23 mouse cellular contexts compared by ENCODE assay signal in the genomic region with DNA sequence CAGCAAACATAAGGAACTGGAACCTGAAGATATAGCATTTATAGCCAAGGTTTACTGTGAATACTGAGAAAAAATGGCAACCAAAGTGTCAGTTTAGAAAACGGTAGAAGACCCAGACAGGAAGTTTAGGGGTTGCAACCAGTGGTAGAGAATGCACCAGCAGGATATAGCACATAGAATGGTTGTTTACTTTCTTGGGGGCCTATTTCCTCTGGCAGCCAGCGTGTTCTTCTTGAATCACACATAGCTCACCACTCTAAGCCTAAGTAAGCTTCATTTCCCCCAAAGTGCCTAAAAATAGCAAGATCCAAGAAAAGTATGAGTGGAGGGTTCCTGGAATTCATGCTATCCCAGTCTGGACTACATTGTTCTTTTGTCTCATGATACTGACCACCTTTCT. TPM values are rescaled to one million over a fixed set of nuclear protein-coding genes. Genes with fewer than 3 reads are reported as not detected.
DNase-seq lines count a peak whose midpoint lies in the region; ATAC-seq lines count a peak whose summit lies in the region.
"Had no signal": no experiment of that assay in that cellular context is flagged by ENCODE, and none has a peak within 500 bp of the region (broad histone marks: within the 10 kb centered on the region; RNA-seq: fewer than 3 reads in every experiment).

No protein-coding gene starts in this region.

- H3K4me1 ChIP-seq in heart, embryonic 12.5 days (replicated peaks): peaks cover 7% of the 10 kb centered on the region; the same call in 1 of the 2 replicates
- no peaks in the 10 kb centered on the region for H3K4me1 ChIP-seq in heart, embryonic 16.5 days (ENCODE audit: control insufficient read depth, insufficient read depth, low read length)
- peaks cover 5% of the 10 kb centered on the region; the same call in 1 of the 2 replicates for H3K4me1 ChIP-seq in lung, embryonic 16.5 days (replicated peaks; ENCODE audit: control insufficient read depth, insufficient read depth, low read length)
- H3K4me1 ChIP-seq: forebrain, embryonic 10.5 days; forebrain, embryonic 13.5 days; hindbrain, embryonic 12.5 days; hindbrain, embryonic 15.5 days had no signal

- 37% methylated on average over 2 of the region's 2 CpGs for WGBS in heart, embryonic 12.5 days
- WGBS in heart, embryonic 16.5 days: 40% methylated on average over 2 of the region's 2 CpGs
- 15% methylated on average over 2 of the region's 2 CpGs for WGBS in lung, embryonic 16.5 days

- peak overlapping the region; percentile 44 for H3K27ac ChIP-seq in heart, embryonic 12.5 days (ENCODE audit: poor library complexity, severe bottlenecking)
- H3K27ac ChIP-seq in heart, embryonic 16.5 days (ENCODE audit: low read length): peak overlapping the region; percentile 63
- peak overlapping the region; percentile 51 for H3K27ac ChIP-seq in lung, embryonic 16.5 days (ENCODE audit: low read length)
- H3K27ac ChIP-seq: forebrain, embryonic 10.5 days; forebrain, embryonic 13.5 days; hindbrain, embryonic 12.5 days; hindbrain, embryonic 15.5 days had no signal

- H3K4me2 ChIP-seq in heart, embryonic 12.5 days: no peak overlapping the region
- H3K4me2 ChIP-seq in heart, embryonic 16.5 days (ENCODE audit: low read depth, low read length): no peak overlapping the region
- H3K4me2 ChIP-seq in lung, embryonic 16.5 days (ENCODE audit: low read depth, low read length): no peak overlapping the region
- H3K4me2 ChIP-seq: forebrain, embryonic 13.5 days; hindbrain, embryonic 12.5 days; hindbrain, embryonic 15.5 days had no signal

- no peak overlapping the region for H3K4me3 ChIP-seq in heart, embryonic 12.5 days
- no peak overlapping the region for H3K4me3 ChIP-seq in heart, embryonic 16.5 days (ENCODE audit: low read length)
- H3K4me3 ChIP-seq in lung, embryonic 16.5 days (ENCODE audit: low read length): no peak overlapping the region
- H3K4me3 ChIP-seq: forebrain, embryonic 10.5 days; forebrain, embryonic 13.5 days; hindbrain, embryonic 12.5 days; hindbrain, embryonic 15.5 days had no signal

- H3K27me3 ChIP-seq in heart, embryonic 12.5 days (replicated peaks): no peaks in the 10 kb centered on the region
- no peaks in the 10 kb centered on the region for H3K27me3 ChIP-seq in heart, embryonic 16.5 days (ENCODE audit: control insufficient read depth, insufficient read depth, low read length)
- no peaks in the 10 kb centered on the region for H3K27me3 ChIP-seq in lung, embryonic 16.5 days (ENCODE audit: control insufficient read depth, insufficient read depth, low read depth, low read length)
- H3K27me3 ChIP-seq: CH12.LX; forebrain, embryonic 13.5 days; hindbrain, embryonic 12.5 days; hindbrain, embryonic 15.5 days; Patski had no signal

- DNase-seq in heart, adult 18-20 months: no peak
- DNase-seq in heart, adult 8-10 months (ENCODE audit: low spot score): no peak
- no peak for DNase-seq in lung, adult 18-20 months
- DNase-seq: adrenal gland, postnatal 10 days; adrenal gland, postnatal 36 days; B cell, adult 2 months; cerebellum, adult 18-20 months; cerebellum, adult 9-10 months; cerebellum, postnatal 14 days; gastrocnemius, postnatal 10 days; gastrocnemius, postnatal 36 days; heart, postnatal 14 days had no signal

- no peaks in the 10 kb centered on the region for H3K9me3 ChIP-seq in heart, embryonic 12.5 days (replicated peaks)
- no peaks in the 10 kb centered on the region for H3K9me3 ChIP-seq in heart, embryonic 16.5 days (replicated peaks; ENCODE audit: control insufficient read depth, low read length)
- H3K9me3 ChIP-seq in lung, embryonic 16.5 days (ENCODE audit: control insufficient read depth, low read length): no peaks in the 10 kb centered on the region
- H3K9me3 ChIP-seq: forebrain, embryonic 10.5 days; forebrain, embryonic 13.5 days; G1E; hindbrain, embryonic 12.5 days; hindbrain, embryonic 15.5 days had no signal

- no peak overlapping the region for H3K9ac ChIP-seq in heart, embryonic 12.5 days
- H3K9ac ChIP-seq in heart, embryonic 16.5 days (ENCODE audit: low read length): no peak overlapping the region
- no peak overlapping the region for H3K9ac ChIP-seq in lung, embryonic 16.5 days (ENCODE audit: low read length)
- H3K9ac ChIP-seq: forebrain, embryonic 13.5 days; hindbrain, embryonic 12.5 days; hindbrain, embryonic 15.5 days had no signal

- 0 out of 2 replicates have a peak, but pooled peaks cover 6% of the 10 kb centered on the region for H3K36me3 ChIP-seq in heart, embryonic 12.5 days
- H3K36me3 ChIP-seq in heart, embryonic 16.5 days (ENCODE audit: control insufficient read depth, insufficient read depth): no peaks in the 10 kb centered on the region; the same call in 1 of the 2 replicates
- H3K36me3 ChIP-seq in lung, embryonic 16.5 days (ENCODE audit: control insufficient read depth, insufficient read depth, low read length): no peaks in the 10 kb centered on the region
- H3K36me3 ChIP-seq: forebrain, embryonic 10.5 days; G1E; hindbrain, embryonic 12.5 days; hindbrain, embryonic 15.5 days had no signal

- no peak for ATAC-seq in heart, embryonic 12.5 days (ENCODE audit: insufficient number of reproducible peaks, low FRiP score)
- no peak for ATAC-seq in heart, embryonic 16.5 days (replicated peaks; ENCODE audit: extremely low read depth, insufficient read depth, low FRiP score)
- peak; percentile 74 for ATAC-seq in lung, embryonic 16.5 days (ENCODE audit: low read depth)
- ATAC-seq: forebrain, embryonic 13.5 days; forebrain, embryonic 16.5 days; Patski had no signal

RNA-seq across cellular contexts. Expression of a gene that starts 47.3 kb away (rescaled TPM):
- polyA plus RNA-seq in heart, embryonic 12.5 days (2016; fragmentation: Nextera tagmentation; extraction: Ambion mirVana): 7.1 TPM in 2 replicates
- 10 to 100 TPM; 16.3 to 18.5 TPM for total RNA-seq in heart, adult 18-20 months (2021)
- polyA plus RNA-seq in heart, embryonic 16.5 days (2015; fragmentation: Nextera tagmentation; extraction: Ambion mirVana): 6.5 and 6.9 TPM in 2 replicates
- 10 to 100 TPM; 14.1 to 19.2 (median 17.9) TPM for total RNA-seq in heart, adult 8-10 months (2022)
- 4.4 and 5.0 TPM in 2 replicates for polyA plus RNA-seq in lung, embryonic 16.5 days (2015; fragmentation: Nextera tagmentation; extraction: Ambion mirVana)

RNA-seq across cellular contexts. Expression of a gene that starts 59.1 kb away (rescaled TPM):
- 8.1 and 9.2 TPM in 2 replicates for polyA plus RNA-seq in heart, embryonic 12.5 days (2016; fragmentation: Nextera tagmentation; extraction: Ambion mirVana)
- 1 to 10 TPM; 4.4 to 8.6 TPM for total RNA-seq in heart, adult 18-20 months (2021)
- polyA plus RNA-seq in heart, embryonic 16.5 days (2015; fragmentation: Nextera tagmentation; extraction: Ambion mirVana): 7.6 and 8.4 TPM in 2 replicates
- 10 to 100 TPM in 1 of 4 experiments, 1 to 10 TPM in 3; 7.6 to 12.9 (median 9.2) TPM for total RNA-seq in heart, adult 8-10 months (2022)
- 6.5 and 7.6 TPM in 2 replicates for polyA plus RNA-seq in lung, embryonic 16.5 days (2015; fragmentation: Nextera tagmentation; extraction: Ambion mirVana)
- total RNA-seq: G1E had no signal

RNA-seq across cellular contexts. Expression of a gene that starts 59.1 kb away (rescaled TPM):
- 33.0 and 33.3 TPM in 2 replicates for polyA plus RNA-seq in heart, embryonic 12.5 days (2016; fragmentation: Nextera tagmentation; extraction: Ambion mirVana)
- total RNA-seq in heart, adult 18-20 months (2021): 10 to 100 TPM; 31.0 to 34.9 TPM
- polyA plus RNA-seq in heart, embryonic 16.5 days (2015; fragmentation: Nextera tagmentation; extraction: Ambion mirVana): 26.3 and 29.2 TPM in 2 replicates
- total RNA-seq in heart, adult 8-10 months (2022): 10 to 100 TPM; 24.4 to 34.2 (median 33.7) TPM
- polyA plus RNA-seq in lung, embryonic 16.5 days (2015; fragmentation: Nextera tagmentation; extraction: Ambion mirVana): 36.9 and 37.4 TPM in 2 replicates
- polyA plus RNA-seq: G1E had no signal
